Mouse (Mus musculus): ENCODE results near the gene Cdk2. TPM values are rescaled to one million over a fixed set of nuclear protein-coding genes. Genes with fewer than 3 reads are reported as not detected.

The Cdk2 gene
- total RNA-seq, 1 experiment from 2014 or later = 29.0 TPM

DNA sequence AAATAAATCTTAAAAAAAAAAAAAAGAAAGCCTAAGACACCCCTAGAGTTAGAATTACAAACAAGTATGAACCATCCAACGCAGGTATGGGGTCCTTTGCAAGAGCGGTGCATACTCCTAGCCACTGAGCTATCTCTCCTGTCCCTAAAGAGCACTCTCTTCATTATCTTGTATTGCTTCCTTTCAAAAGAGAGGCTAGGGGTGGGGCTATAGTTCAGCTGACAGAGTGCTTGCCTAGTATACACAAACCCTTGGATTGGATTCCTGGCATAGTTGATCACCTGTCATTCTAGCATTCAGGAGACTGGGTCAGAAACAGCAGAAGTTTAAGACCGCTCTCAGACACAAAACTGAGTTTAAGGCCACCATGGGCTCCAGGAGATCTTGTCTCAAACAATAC lies 49.6 kb downstream of the Cdk2 start:
- no peak for DNase-seq

DNA sequence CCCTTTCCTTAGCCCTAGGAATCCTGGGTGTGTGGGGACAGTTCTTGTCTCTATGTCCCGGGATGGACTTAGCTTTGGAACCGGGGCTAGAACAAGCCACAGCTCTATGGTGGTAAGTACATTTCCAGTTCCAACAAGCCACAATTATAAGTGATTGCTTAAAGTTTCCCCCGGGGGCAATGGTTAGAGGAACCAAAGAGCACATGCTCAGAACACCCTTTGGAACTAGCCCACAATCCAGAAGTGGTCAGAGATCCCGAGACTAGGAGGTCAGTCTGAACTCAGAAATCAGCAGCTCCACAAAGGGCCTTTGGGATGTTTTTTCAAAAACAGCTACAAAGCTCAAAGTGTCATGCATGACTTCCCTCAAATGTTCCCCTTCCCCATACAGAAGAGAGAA lies 51.0 kb downstream of the Cdk2 start:
- DNase-seq = no peak

Other genes starting within 250 kb of the Cdk2 start
- gene Smarcc2, start 245.8 kb downstream of the Cdk2 start, total RNA-seq (2021) = 107 and 125 TPM in 2 replicates
- 791 and 820 TPM in 2 replicates for gene Myl6, start 210.9 kb downstream of the Cdk2 start, total RNA-seq (2021)
- gene Myl6b, start 206.3 kb downstream of the Cdk2 start, total RNA-seq (2021) = 5.0 and 6.9 TPM in 2 replicates
- 18.1 and 22.9 TPM in 2 replicates for gene Esyt1, start 179.2 kb downstream of the Cdk2 start, total RNA-seq (2021)
- 9.1 and 13.6 TPM in 2 replicates for gene Zc3h10, start 157.3 kb downstream of the Cdk2 start, total RNA-seq (2021)
- gene Rpl41, start 155.7 kb downstream of the Cdk2 start, total RNA-seq (2021) = 2,617 and 2,671 TPM in 2 replicates
- gene Pa2g4, start 139.0 kb downstream of the Cdk2 start, total RNA-seq (2021) = 83.8 and 97.6 TPM in 2 replicates
- gene Erbb3, start 115.4 kb downstream of the Cdk2 start, total RNA-seq (2021) = 2.8 and 3.8 TPM in 2 replicates
- gene Rps26, start 78.3 kb downstream of the Cdk2 start, total RNA-seq (2021) = 688 and 827 TPM in 2 replicates
- 1.5 and 2.0 TPM in 2 replicates for gene Ikzf4, start 59.0 kb downstream of the Cdk2 start, total RNA-seq (2021)
- gene Suox, start 31.0 kb downstream of the Cdk2 start, total RNA-seq (2021) = 18.8 and 21.1 TPM in 2 replicates
- gene Rab5b, start 8.8 kb downstream of the Cdk2 start, total RNA-seq (2021) = 106 and 124 TPM in 2 replicates
- 1.5 and 2.2 TPM in 2 replicates for gene Pmel, start 836 bp downstream of the Cdk2 start, total RNA-seq (2021)
- 15.1 and 17.6 TPM in 2 replicates for gene Dgka, start 39.8 kb upstream of the Cdk2 start, total RNA-seq (2021)
- 19.5 and 25.2 TPM in 2 replicates for gene Pym1, start 42.9 kb upstream of the Cdk2 start, total RNA-seq (2021)
- 38.6 and 46.9 TPM in 2 replicates for gene Mmp19, start 85.9 kb upstream of the Cdk2 start, total RNA-seq (2021)
- gene Dnajc14, start 99.0 kb upstream of the Cdk2 start, total RNA-seq (2021) = 57.1 and 79.6 TPM in 2 replicates
- gene Tmem198b, start 99.3 kb upstream of the Cdk2 start, total RNA-seq (2021) = 8.8 and 13.8 TPM in 2 replicates
- gene Sarnp, start 112.3 kb upstream of the Cdk2 start, total RNA-seq (2021) = 54.6 and 63.2 TPM in 2 replicates
- gene Ormdl2, start 116.6 kb upstream of the Cdk2 start, total RNA-seq (2021) = 48.5 and 49.1 TPM in 2 replicates
- gene Gdf11, start 186.7 kb upstream of the Cdk2 start, total RNA-seq (2021) = 1.5 and 1.9 TPM in 2 replicates
- 238 and 302 TPM in 2 replicates for gene Cd63, start 196.0 kb upstream of the Cdk2 start, total RNA-seq (2021)
- gene Rdh5, start 217.9 kb upstream of the Cdk2 start, total RNA-seq (2021) = 7.7 and 15.9 TPM in 2 replicates
- 189 and 195 TPM in 2 replicates for gene Bloc1s1, start 219.0 kb upstream of the Cdk2 start, total RNA-seq (2021)
- gene Itga7, start 228.8 kb upstream of the Cdk2 start, total RNA-seq (2021) = 9.6 and 10.2 TPM in 2 replicates